Mouse (Mus musculus) lung, adult 18-20 months (tissue): Measurements from ENCODE around the gene Gm20738.
"Not testable (repeated sequence)": the region's sequence is repeated elsewhere in the genome, so short reads cannot be mapped to it uniquely, and the experiment has no call there.

ENCODE experiments used
- DNase-seq, 2 experiments: peaks; one replicate each; pipeline ENCODE4 v3.0.0; 2022; ENCODE audit warnings: mixed read lengths in 2 of 2

Gm20738 gene

GRCm38 (mm10) chrY:37957511-37957910, at the start of gene Gm20738:
Gm20738 (plus strand) TSS chrY:37957811.
- DNase-seq: not testable (repeated sequence)
